Mouse (Mus musculus) lung, adult 2 months (tissue): ENCODE measurements around the gene Acss2. TPM values are rescaled to one million over a fixed set of nuclear protein-coding genes. Genes with fewer than 3 reads are reported as not detected.
"Not testable (repeated sequence)": the region's sequence is repeated elsewhere in the genome, so short reads cannot be mapped to it uniquely, and the experiment has no call there.

Experiments used
- DNase-seq: peaks from one replicate; pipeline ENCODE4 v3.0.0; 2022
- H3K4me1 ChIP-seq: fragments of 200-500 bp; 2 replicates; pipeline ENCODE4 v1.6.1; 2011; ENCODE audit warnings: low read length; ENCODE audit not compliant: control insufficient read depth, insufficient read depth
- H3K4me3 ChIP-seq: fragments of 200-500 bp; replicated peaks from 2 replicates; pipeline ENCODE3; 2011; ENCODE audit warnings: low read depth, mild to moderate bottlenecking, control low read depth, low read length; ENCODE audit errors: extremely low read depth
- CTCF ChIP-seq: fragments of 200-500 bp; IDR thresholded peaks from 2 replicates; pipeline ENCODE4 v1.5.1; 2011; ENCODE audit warnings: mild to moderate bottlenecking, low read length, control low read depth; ENCODE audit not compliant: insufficient read depth
- POLR2A ChIP-seq: fragments of 200-500 bp; IDR thresholded peaks from 2 replicates; pipeline ENCODE4 v1.6.1; 2011; ENCODE audit warnings: low read depth, mild to moderate bottlenecking, control low read depth, low read length, borderline replicate concordance; ENCODE audit errors: extremely low read depth
- WGBS: fragments of 180-500 bp; shearing (Covaris S2); methylation state at CpG from one replicate; pipeline ENCODE4 v1.1.7; 2018; 5-methylcytosine and 5-hydroxymethylcytosine counted together
- polyA plus RNA-seq: library from polyadenylated mRNA; depleted of rRNA; stranded (reverse); fragments of >200 nt; gene quantifications from 2 replicates; pipeline ENCODE4 v1.2.3, GENCODE M21; 2012

The Acss2 gene
- polyA plus RNA-seq, 1 experiment, result 52.6 TPM

DNA sequence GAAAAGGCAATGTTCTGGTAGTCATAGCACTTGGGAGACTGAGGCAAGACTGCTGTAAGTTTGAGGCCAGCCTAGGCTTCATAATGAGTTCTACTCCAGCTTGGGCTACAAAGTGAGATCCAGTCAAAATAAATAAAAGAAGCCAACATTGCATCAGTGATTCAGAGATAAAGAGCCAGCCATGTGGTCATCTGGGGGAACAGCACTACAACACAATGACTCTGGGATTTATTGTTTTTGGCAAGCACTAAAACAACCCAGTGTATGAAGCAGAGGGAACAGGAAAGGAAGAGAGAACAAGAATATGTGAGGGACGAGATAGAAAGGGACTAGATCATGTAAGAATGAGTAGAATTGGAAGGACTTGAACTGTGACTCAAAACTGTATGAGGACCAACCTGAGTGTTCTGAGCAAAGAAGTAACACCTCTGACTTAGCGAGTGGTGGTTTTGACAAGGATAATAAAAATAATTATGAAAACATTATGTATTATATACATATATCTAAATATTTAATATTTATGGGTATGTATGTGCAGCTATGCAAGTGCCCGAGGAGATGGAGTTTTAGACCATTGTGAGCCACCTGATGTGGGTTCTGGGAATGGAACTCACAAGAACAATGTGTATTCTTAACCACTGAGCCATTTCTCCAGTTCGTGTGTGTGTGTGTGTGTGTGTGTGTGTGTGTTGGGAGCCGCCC lies 20.2 kb downstream of the Acss2 start:
- no peaks in the 10 kb centered on the region for H3K4me1 ChIP-seq
- WGBS, result 63% methylated on average over 5 of the region's 5 CpGs
- no peak overlapping the region for H3K4me3 ChIP-seq
- TF ChIP-seq POLR2A (no peak), CTCF (no peak)
- DNase-seq, result no peak

DNA sequence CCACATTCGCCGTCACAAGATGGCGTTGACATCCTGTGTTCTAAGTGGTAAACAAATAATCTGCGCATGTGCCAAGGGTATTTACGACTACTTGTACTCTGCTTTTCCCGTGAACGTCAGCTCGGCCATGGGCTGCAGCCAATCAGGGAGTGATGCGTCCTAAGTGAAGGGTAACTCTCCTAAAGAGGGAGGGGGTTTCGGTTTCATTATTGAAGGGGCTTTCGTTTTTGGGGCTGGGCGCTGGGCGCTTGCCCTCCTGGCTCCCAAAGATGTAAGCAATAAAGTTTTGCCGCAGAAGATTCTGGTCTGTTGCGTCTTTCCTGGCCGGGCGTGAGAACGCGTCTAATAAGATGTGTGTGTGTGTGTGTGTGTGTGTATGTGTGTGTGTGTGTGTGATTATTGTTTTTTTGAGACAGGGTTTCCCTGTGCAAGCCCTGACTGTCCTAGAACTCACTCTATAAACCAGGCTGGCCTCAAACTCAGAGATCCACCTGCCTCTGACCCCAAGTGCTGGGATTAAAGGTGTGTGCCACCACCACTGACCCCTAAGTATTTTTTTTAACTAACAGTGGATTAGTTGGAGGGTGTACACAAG lies 20.8 kb downstream of the Acss2 start:
- not testable (repeated sequence) for H3K4me1 ChIP-seq
- H3K4me3 ChIP-seq, result peak overlapping the region; percentile 38
- 80% methylated on average over 17 of the region's 19 CpGs for WGBS

DNA sequence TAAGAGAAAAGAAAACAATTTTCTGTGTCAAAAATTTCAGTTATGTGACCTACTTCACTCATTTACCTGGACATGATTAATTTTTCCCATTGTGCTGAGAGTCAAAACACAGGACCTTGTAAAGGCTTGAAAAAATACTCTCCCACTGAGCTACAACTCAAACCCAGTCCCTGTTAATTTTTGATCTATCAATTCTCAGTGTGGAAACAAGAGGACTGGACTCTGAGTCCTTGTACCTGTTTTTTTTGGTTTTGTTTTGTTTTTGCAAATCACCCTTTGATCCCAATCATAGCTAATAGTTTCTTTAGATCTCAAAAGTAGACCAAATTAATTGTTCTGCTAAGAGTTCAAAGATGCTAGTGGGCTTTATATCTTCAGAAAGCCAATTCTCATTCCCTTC lies 21.9 kb downstream of the Acss2 start:
- Histone ChIP-seq H3K4me1 (no peaks in the 10 kb centered on the region), H3K4me3 (no peak overlapping the region)
- TF ChIP-seq CTCF (no peak), POLR2A (no peak)
- DNase-seq, result no peak

More for the DNA sequence above, 20.8 kb downstream of the Acss2 start:
- DNase-seq, result not testable (repeated sequence)

DNA sequence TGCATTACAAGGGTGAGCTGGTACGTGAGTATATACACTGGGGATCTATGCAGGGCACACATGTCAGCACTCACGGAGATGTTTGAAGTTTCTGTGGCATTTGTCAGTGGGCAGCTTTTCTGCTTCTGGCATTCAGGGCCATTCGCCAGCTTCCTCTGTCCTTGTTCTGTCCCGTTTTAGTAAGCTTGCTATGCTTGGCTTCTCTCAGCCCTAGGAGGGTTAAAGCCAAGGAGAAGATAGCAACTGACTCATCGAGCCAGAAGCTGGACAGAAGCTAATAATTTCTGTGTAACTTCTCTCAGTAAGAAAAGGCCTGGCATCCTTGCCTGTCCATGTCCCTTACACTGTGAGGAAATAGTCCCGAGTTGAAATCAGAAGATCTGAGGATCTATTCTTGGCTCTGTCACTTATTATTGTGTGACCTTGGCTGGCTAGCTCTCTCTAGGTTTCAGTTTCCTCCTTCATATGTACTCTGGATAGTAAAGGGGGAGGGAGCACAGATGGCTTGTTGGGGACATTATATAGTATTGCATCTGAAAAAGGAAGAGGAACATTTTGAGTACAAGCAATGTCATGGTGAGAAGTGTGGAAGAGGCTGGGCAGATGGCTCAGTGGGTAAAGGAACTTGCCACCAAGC lies 23.2 kb downstream of the Acss2 start:
- TF ChIP-seq POLR2A (no peak), CTCF (no peak)
- no peaks in the 10 kb centered on the region for H3K4me1 ChIP-seq
- 30% methylated on average over 6 of the region's 6 CpGs for WGBS
- DNase-seq, result no peak
- H3K4me3 ChIP-seq, result no peak overlapping the region

DNA sequence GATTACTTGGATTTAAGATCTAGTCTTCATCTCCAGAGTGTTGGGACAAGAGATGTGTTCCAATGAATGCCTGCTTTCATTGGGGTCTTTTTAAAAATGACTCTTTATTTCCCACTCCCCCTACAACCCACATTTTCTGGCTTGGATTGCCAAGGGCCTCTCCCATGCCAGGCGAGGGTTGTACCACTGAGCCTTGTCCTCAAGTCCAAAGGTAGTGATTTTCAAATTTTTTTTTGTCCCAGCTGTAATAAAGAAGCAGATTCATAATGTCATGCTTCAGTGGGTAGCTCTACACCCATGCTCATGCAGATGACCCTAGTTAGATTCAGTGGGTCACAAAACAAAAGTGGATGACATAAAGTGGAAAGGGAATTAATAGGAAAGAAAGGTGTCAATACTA lies 29.2 kb downstream of the Acss2 start:
- TF ChIP-seq POLR2A, result no peak
- TF ChIP-seq CTCF, result no peak
- WGBS, result 83% methylated on average over 1 of the region's 1 CpGs
- H3K4me3 ChIP-seq, result no peak overlapping the region
- H3K4me1 ChIP-seq, result no peaks in the 10 kb centered on the region
- no peak for DNase-seq

DNA sequence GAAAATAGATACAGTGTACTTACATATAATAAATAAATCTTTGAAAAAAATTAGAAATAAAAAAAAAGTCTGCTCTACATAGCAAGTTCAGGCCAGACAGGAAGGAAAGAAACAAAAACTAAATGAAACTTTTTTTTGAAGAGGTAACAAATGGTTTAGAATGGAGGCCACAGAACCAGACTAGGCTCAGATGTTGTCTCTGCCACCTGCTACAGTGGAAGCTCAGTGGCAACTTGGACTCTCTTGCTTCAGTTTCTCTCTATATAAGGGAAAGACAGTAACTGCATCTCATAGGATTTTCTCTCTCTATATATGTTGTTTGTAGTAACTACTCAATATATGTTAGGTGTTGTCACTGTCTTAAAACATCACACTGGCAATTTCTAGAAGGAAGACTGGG lies 34.6 kb downstream of the Acss2 start:
- TF ChIP-seq POLR2A (no peak), CTCF (no peak)

DNA sequence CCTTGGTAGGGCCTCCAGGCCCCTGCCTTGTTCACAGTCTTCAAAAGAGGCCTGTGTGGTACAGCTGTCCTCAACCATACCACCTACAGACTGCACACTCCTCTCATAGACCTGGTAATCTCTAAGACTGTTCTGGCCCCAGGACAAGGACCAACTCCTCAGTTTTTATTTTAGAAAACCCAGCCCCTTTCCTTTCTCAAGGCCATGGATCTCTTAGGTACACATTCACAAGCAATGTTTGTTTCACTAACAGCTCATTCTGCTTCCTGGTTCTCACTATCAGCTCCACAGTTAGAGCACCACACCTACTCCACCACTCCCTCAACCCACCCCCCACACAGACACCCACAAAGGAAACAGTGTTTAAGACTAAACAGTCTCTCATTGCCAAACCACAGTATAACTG lies 35.2 kb downstream of the Acss2 start:
- DNase-seq, result no peak
- no peak overlapping the region for H3K4me3 ChIP-seq

More for the DNA sequence above, 34.6 kb downstream of the Acss2 start:
- Histone ChIP-seq H3K4me1 (no peaks in the 10 kb centered on the region), H3K4me3 (no peak overlapping the region)
- no peak for DNase-seq

DNA sequence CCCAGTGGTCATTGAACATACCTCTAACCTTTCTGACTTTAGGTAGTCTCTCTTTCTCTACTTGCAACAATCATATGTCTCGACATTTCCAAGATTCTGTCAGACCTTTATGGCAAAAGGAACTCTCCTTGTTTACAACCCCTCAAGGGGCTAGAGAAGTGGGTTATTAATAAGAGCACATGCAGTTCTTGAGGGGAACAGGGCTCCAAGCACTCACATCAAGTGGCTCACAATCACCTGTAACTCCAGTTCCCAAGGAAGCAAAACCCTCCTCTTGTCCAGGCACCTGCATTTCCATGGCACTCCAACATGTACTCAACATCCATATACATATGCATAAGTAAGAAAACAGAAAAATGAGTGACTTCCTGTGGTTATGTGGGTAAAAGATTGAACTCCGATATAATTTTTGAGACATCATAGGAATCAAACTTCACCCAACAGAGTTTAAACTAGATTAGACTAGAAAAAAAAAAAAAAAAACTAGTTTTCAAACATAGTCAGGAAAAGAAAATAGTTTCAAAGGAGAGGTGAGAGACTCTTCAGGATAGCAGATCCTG lies 36.8 kb downstream of the Acss2 start:
- DNase-seq, result no peak
- 58% methylated on average over 2 of the region's 2 CpGs for WGBS
- Histone ChIP-seq H3K4me3 (no peak overlapping the region), H3K4me1 (no peaks in the 10 kb centered on the region)
- no peak for TF ChIP-seq CTCF
- no peak for TF ChIP-seq POLR2A

More for the DNA sequence above, 35.2 kb downstream of the Acss2 start:
- H3K4me1 ChIP-seq, result no peaks in the 10 kb centered on the region
- TF ChIP-seq POLR2A (no peak), CTCF (no peak)

DNA sequence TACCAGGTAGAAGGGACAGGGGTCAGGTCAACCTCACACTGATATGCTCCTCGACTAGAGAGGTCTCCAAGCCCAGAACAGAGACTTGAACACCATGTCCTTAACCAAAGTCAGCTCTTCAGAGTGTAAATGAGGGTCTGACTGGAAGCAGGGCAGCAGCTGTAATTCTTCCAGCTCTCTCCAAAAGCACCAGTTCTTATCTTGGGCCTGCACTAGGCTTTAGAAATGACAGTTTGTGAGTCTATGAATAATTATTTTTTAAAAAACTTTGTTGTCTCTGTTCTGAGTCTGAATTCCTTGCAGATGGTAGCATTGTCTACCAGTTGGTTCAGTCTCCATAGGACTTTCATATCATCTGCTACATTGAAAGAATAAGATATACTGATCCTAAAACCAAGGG lies 44.5 kb downstream of the Acss2 start:
- no peaks in the 10 kb centered on the region for H3K4me1 ChIP-seq
- TF ChIP-seq POLR2A (no peak), CTCF (no peak)
- 44% methylated on average over 1 of the region's 1 CpGs for WGBS
- H3K4me3 ChIP-seq, result no peak overlapping the region
- no peak for DNase-seq

DNA sequence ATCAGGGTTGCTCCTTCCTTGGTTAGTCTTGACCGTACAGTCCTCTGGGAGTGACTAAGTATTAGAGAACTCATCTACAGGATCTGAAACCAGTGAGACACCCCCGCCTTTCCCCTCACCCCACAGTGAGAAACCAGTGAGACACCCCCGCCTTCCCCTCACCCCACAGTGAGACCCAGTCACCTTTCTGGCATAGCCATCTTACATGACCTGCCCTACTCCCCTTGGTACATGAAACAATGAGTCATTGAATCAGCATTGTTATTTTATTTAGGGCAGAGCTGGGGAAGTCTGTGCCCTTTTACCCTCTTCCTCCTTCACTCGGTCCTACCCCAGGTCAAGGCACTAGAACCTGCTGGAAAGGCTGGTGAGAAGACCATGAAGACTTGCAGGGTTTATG lies 45.2 kb downstream of the Acss2 start:
- 76% methylated on average over 4 of the region's 4 CpGs for WGBS
- no peak for DNase-seq
- TF ChIP-seq CTCF, result no peak
- no peak for TF ChIP-seq POLR2A
- Histone ChIP-seq H3K4me3 (no peak overlapping the region), H3K4me1 (no peaks in the 10 kb centered on the region)
